Mouse (Mus musculus) cerebellum, postnatal 14 days (tissue): ENCODE data around the gene Mid1.
"Not testable (repeated sequence)": the region's sequence is repeated elsewhere in the genome, so short reads cannot be mapped to it uniquely, and the experiment has no call there.

ENCODE experiments used
- DNase-seq, 2 experiments: peaks; one replicate each; pipeline ENCODE4 v3.0.0; 2021; ENCODE audit warnings: mixed read lengths in 2 of 2

Gene Mid1

GRCm38 (mm10) chrX:169890541-169890940 is 205.5 kb downstream of the Mid1 start:
- no peak for DNase-seq

DNA sequence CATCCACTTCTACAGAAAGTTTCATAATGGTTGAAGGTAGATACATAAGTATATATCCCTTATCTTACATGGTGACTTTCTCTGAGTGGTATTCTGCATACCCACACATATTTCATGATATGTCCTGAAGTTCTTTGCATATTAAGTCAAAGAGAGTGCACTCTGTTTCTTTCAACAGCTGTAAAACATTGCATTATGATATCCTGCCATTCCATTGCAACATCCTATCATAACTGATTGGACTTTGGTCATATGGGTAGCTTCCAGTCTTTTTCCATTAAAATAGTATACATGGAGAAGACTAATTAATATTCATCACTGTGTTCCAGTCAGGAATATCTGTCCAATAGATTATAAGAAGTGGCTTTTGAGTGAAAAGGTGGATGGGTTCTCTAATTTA is 207.1 kb downstream of the Mid1 start:
- no peak for DNase-seq

GRCm38 (mm10) chrX:169892631-169893030 is 207.6 kb downstream of the Mid1 start:
- no peak for DNase-seq

DNA sequence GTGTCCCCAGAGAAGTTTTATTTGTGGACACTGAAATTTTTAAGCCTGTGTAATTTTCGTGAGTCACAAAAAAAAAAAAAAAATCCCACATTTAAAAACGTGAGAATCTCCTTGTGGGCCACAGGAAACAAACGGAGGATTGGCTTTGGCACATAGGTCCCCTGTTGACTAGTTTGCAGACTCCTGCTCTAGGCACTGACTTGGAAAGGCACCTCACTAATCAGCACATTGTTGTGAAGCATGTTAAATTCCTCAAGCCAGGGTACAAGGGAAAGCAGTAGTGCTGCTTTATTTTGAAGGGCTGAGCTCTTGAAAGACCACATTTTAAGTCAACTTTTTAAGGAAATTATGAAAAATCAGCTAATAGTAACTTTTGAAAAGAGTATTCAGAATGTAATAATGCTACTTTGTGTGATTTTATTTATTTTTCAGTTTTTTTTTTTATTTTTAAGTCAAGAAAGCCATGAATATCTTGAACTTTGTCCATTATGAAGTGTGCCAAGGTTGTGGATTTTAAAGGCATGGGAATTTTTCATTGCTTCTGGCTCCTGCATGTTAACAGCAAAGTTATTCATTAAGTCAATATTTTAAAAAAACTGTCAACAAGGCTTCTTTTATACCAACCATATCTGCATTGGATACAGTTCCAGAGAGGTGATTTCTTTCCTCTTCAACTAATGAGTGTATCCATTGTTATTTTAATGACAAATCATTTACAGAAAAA is 214.4 kb downstream of the Mid1 start:
- DNase-seq: no peak

GRCm38 (mm10) chrX:169902860-169903259 is 217.9 kb downstream of the Mid1 start:
- no peak for DNase-seq

DNA sequence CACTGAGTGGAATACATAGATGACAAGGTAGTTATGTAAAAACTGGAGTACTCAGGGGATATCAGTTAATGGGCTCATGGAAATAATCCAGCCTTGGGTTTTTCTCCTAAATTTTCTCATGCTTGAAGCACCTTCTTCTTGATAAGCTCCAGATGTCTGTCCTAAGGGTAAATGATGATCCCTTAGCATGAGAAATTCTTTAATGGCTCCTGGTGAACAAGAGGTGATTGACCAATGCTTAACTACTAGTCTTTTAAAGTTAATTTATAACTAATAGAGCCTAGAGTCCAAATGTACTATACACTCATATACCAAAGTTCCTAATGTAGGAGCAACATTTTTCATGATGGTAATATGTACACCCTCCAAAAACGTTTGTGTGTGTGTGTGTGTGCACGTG is 218.7 kb downstream of the Mid1 start:
- no peak for DNase-seq

DNA sequence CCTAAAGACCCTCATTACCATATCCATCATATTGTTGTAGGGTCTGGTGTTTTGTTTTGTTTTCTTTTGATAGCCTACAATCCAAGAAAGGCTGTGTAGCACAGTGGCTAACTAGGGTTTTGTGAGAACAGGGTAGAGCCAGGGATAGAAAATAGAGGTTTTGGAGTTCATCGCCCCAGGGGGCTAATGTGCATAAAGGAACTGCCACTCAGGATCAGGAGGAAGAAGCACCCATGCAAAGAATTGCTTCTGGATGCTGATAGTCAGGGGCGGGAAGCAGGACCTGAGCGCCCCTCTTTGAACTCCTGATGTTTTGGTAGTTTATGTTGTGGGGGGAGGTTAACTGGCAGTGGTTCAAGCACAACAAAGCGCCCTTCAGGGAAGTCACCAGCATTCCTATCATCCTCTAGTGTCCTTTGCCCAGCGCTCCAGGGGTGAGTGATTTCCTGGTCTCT is 221.1 kb downstream of the Mid1 start:
- no peak for DNase-seq

DNA sequence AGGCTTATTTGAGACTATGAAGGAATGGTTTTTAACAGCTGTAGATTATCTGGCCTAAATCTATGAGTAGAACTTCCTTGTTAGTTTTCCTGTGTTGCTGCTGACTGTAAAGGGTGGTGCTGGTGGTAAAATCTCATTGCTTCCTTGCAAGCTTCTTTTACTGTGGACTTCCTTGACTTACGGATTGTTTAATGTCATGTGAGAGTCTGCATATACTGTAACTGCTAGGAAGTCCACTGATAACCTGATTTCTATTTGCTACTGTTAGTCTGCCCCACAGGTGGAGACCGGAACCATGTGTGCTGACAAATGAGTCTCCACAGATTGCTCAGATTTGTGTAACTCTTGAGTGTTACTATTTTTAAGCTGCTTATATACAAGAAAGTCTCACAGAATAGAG is 224.9 kb downstream of the Mid1 start:
- no peak for DNase-seq

- no peak for DNase-seq
These were observed 230.7 kb downstream of the Mid1 start for GRCm38 (mm10) chrX:169915738-169916137.

- no peak for DNase-seq
These were observed 237.5 kb downstream of the Mid1 start for GRCm38 (mm10) chrX:169922541-169922940.

GRCm38 (mm10) chrX:169923417-169923816 is 238.4 kb downstream of the Mid1 start:
- no peak for DNase-seq

- no peak for DNase-seq
These were observed 240.6 kb downstream of the Mid1 start for GRCm38 (mm10) chrX:169925600-169925999.

DNA sequence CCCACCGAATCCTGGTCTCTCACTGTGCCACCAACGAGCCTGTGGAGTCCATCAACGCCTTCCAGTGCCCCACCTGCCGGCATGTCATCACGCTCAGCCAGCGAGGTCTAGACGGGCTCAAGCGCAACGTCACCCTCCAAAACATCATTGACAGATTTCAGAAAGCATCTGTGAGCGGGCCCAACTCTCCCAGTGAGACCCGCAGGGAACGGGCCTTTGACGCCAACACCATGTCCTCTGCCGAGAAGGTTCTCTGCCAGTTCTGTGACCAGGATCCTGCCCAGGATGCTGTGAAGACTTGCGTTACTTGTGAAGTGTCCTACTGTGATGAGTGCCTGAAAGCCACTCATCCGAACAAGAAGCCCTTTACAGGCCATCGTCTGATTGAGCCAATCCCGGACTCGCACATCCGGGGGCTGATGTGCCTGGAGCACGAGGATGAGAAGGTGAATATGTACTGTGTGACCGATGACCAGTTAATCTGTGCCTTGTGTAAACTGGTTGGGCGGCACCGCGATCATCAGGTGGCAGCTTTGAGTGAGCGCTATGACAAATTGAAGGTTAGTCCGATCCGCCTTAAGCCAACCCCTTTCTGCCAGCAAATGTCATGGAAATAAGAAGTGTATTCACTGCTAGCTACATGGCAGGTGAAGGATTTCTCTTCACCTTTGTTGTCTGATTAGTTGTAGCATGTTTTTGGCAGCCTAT is 242.3 kb downstream of the Mid1 start:
- DNase-seq: peak; percentile 3 to 40

DNA sequence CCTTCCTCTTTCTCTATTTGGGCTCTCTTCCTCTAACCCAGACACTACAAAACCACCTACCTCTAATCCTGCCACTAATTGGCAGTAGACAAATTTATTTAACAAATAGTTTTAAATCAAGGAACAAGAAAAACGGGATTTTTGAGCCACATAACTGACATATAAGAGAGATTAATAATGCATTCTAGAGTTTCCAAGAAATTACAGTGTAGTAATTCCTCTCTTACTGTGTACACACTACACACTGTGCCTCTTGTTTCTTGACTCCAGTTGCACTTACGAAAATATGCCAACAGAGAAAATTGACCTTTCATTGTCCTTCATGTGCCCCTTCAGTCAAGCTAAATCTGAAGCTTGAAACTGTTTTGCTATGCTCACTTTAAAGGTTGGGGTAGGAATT is 245.9 kb downstream of the Mid1 start:
- no peak for DNase-seq

- no peak for DNase-seq
These were observed 248.2 kb downstream of the Mid1 start for GRCm38 (mm10) chrX:169933228-169933627.

GRCm38 (mm10) chrX:169937119-169937719 is 252.2 kb downstream of the Mid1 start:
- DNase-seq: no peak

GRCm38 (mm10) chrX:169940531-169940930 is 255.5 kb downstream of the Mid1 start:
- no peak for DNase-seq

DNA sequence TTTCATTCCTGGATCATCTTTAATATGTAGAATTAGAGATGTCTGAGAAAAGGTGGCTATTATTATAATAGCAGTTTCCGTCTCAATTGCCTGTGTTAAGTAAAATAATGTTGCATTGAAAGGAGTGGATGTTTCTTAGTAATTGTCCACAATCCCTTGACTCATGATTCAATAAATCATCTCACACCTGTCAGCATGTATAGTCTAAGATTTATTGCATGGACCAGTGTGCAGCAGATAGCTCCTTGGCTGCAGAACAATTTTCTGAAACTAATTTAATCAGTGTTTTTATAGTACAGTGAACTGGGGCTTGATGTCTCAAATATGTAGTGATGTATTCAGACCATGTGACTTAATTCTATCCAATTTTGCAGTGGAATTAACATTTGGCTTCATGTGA is 265.6 kb downstream of the Mid1 start:
- DNase-seq: no peak

DNA sequence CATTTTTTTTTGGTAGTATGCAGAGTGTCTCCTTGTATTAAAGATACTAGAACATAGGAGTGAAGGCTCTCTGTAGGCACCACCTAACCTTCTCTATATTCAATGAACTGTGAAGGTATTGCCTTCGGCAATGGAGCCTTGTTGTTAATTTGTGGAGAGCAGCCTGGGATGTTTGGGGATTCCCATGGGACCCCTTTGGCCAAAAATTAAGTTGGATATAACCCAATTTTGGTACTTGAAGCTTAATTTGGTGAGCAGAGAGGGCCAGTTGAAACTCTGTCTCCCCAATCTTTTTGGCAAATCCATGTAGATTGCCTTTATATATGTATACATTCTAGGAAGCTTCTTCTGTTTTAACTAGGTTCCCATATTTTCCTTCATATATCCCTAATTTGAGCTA is 284.3 kb downstream of the Mid1 start:
- DNase-seq: peak in 1 of 2 experiments; percentile 56

- DNase-seq: not testable (repeated sequence)
These were observed 284.8 kb downstream of the Mid1 start for GRCm38 (mm10) chrX:169969765-169970164.

DNA sequence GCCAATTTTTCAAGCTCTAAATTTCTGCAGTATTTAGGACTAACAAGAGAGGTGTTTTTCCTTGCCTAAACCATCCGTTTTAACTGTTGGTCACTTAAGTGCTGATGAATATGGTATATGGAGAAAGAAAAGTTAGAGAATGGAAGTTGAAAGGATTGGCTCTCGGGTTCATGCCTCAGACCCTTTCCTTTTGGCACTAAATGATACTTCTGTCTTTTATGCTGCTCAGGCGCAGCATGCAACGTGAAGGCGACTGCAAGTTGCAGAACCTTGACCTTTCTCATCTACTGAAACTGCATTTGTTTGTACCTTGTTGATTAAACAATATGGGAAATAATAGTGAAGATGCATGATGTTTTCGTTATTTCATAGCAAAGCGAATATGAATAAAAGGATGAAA is 285.5 kb downstream of the Mid1 start:
- not testable (repeated sequence) for DNase-seq

DNA sequence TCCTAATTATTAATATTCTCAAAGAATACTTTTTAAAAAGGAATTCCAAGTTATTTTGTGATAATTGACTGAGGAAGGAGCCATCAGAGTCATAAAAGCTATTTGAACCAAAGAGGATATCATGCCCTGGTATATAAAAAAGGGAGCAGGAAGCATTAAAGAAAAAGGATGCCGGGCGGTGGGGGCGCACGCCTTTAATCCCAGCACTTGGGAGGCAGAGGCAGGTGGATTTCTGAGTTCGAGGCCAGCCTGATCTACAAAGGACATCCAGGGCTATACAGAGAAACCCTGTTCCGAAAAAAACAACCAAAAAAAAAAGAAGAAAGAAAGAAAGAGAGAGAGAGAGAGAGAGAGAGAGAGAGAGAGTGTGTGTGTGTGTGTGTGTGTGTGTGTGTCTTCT is 286.6 kb downstream of the Mid1 start:
- not testable (repeated sequence) for DNase-seq

DNA sequence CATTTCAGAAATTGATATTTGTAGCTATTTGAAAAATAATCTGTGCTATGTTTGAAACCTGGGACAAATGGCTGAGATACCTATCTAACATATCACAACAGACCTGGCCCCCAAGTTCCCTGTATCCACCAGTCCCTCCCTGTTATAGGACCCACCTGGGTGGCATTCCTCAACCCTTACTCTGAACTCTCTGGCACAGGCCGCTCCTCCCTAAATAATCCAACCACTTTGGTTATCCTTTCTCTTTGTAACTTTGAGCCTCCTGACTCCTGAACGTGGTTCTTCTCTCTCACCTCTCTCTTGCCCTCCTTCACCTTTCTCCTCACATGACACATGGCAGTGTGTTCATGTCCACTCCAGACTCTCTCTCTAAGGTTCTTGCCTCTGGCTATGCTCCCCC is 287.1 kb downstream of the Mid1 start:
- DNase-seq: not testable (repeated sequence)
